Mouse (Mus musculus) heart, adult 8-10 months (tissue): ENCODE data around the gene Pgap3. TPM values are rescaled to one million over a fixed set of nuclear protein-coding genes. Genes with fewer than 3 reads are reported as not detected.

Source experiments
- DNase-seq: peaks from one replicate; pipeline ENCODE4 v3.0.0; 2022; ENCODE audit warnings: low spot score
- total RNA-seq, 4 experiments: library from RNA; stranded (reverse); gene quantifications; 2 replicates each; pipeline ENCODE4 v1.2.4; 2022

Gene Pgap3
- total RNA-seq, 4 experiments from 2014 or later: 8.2 to 9.6 (median 8.9) TPM

DNA sequence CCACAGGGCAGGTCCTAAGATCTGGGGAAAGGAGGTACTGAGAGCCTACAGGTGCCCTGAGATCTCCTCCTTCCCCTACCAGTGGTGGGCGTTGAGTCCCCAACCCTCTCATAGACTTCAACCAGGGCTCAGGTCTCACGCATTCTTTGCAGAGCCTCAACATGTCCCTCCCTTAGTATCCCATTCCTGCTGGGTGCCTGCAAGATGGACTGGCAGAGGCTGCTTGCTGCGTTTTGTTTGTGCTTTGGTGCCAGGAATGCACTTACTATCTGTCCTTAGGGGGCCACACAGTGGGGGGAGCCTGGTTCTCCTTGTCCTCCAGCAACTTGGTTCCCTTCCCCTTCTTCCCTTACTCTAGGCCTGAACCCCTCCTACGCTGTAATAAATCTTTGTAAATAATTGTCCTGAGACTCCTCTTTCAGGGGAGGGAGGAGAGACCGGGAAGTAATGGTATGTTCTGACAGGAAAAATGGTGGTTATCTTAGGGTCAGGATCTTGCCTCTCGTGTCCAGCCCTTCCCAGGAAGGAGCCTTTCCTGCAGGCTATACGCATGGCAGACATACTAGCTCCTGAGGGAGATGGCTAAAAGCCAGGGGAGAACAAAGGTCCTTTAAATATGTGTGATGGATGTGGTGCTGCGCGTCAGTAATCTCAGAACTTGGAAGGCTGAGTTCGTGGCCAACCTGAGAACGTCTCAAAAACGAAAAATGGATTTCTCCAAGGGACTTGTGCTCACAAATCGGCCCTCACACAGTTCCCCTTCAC lies 42.7 kb downstream of the Pgap3 start:
- DNase-seq: no peak

- DNase-seq: no peak
Observed at GRCm38 (mm10) chr11:98356625-98357394, 43.5 kb downstream of the Pgap3 start.

DNA sequence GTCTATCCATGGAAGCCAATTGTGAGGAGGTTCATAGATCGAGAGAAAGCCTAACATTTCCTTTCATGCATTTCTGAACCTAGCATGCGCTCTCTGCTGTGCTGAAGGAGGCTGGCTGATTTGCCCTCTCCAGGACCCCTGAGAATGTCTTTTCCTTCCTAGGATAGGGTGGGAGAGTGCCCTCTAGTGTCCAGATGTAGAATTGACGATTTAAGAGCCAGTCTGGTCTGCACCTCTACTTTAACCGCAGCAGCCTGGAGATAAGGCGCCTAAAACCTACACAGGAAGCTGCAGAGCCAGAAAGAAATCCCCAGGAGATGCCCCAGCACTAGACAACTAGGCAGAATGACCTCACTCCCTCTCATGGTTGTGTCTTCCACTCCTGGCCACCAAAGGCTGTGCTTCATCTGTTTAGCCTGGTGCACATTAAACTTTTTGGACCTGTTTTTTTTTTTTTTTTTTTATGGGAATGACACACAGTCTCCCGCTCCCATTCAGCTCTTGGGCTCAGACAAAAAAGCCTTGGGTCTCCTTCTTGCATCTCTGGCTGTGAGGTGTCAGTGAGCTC lies 44.5 kb downstream of the Pgap3 start:
- DNase-seq: peak; percentile 55

DNA sequence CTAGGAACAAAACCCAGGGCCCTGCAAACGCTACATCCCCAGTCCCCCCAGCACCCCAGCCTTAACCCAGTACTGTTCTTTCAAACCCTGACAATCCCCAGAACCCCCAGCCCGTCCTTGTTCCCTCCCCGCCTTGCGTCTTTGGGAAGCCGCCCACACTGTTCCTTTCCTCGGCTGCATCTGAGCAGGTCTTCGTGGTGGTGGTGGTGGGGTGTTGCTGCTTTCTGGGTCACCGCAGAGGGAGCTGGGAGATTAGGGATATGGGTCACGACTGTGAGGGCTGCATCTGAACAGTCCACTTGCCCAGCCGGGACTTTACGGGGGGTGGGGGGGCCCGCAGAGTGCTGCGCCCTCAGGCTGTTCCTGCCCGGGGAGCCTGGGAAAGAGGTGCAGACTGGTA lies 45.8 kb downstream of the Pgap3 start:
- DNase-seq: no peak

DNA sequence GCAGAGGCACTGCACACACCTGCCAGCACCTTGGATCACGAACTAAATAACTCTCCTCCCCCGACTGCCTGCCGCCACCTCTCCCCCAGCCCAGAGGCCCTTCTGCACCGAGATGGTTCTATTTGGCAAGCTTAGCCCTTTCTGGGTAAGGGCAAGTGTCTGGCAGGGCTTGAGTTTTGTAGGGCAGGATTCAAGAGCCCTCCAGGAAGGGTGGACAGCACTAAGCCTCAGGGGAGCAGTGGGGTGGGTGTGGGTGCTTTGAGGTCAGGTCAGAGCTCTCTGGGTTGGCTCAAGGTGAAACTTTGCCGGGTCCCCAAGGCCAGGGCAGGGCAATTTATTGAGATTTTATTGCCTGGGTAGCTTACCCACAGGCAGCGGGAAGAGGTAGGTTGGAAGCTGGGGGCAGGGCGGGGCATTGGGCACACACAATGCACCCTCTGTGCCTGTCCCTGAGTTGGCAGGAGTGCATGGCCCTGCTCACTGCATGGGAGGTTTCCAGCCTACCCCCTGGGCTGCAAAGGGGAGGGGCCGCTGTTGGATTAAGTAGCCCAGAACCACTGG lies 46.6 kb downstream of the Pgap3 start:
- DNase-seq: no peak

- DNase-seq: no peak
Observed at GRCm38 (mm10) chr11:98352272-98352990, 47.9 kb downstream of the Pgap3 start.

DNA sequence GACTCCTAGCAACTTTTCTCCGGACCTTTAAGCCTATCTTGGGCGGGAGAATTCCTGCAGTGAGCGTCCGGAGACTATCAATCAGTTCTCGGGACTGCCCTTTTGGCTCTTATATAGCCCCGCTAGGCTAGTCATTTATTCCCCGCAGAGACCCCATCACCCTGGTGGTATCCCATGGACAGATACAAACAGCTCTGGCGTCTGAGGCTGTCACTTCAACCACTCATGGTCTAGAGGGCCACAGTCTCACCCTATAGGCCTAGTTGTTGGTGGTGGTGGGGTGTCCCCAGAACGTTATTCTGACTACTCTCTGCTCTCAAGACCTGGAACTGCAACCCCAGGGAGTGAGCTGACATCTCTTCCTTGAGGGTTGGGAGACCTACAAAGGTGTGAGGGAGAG lies 51.0 kb downstream of the Pgap3 start:
- no peak for DNase-seq

DNA sequence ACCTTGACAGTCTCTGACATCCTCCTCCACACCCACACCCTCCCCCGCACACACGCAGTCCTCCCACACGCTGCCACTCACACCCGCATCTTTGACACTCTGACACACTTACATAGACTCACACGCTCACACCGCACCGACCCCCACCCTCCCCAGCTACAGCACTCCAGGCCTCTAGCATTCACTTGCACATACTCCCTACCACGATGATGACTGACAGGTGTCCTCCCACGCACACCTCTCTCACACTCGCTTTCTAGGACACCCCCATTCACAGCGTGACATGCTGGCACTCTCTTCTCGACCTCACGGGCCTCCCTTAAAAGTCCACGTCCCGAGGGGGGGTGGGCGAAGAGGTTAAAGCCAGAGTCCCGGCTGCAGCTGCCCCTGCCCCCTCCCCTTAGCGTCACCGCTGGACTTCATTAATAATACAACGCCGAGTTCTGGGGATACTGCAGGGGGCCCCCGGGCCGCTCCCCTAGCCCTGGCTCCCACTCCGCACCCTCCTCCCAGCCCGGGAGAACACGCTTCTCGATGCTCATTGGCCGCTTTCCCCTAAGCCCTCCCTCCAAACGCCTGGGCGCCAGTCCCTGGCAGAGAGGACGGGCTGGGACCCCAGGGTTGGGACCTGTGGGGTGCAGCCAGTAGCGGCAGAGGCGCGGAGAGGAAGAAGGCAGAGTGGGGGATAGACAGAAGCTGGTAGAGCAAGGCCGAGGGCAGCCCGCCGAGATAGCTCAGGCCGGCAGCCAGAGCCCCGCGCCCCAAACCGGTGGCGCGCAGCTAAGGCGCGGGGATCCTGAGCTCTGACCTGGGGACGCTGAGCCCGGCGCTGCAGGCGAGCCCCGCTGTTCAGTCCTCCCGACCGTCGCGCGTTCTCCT lies 52.0 kb downstream of the Pgap3 start, which contains the start of gene Ppp1r1b:
Gene Ppp1r1b (plus strand): TSS at position 322 of the 879 bp plus-strand sequence.
- no peak for DNase-seq

- no peak for DNase-seq
Observed at GRCm38 (mm10) chr11:98347385-98348082, 52.8 kb downstream of the Pgap3 start.

- DNase-seq: no peak
Observed at GRCm38 (mm10) chr11:98346168-98346567, 54.1 kb downstream of the Pgap3 start.

DNA sequence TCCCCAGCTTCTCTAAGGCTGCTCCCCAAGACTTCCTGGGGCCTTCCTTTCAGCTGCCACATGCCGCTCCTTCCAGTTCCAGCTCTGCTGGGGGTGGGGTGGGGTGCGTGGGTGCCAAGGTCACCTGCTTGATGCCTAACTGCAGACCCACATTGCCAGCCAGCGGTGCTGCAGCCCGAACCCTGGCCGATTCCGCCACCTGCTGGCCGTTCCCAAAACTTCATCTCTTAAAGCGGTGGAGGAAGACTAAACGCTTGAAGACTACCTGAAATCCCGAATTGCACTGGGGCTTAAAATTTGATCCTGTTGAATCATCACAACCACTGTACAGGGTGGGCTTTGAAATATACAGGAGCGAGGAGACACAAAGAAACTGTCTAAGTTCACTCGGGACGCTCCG lies 55.0 kb downstream of the Pgap3 start:
- DNase-seq: peak; percentile 70

- DNase-seq: peak; percentile 96
Observed at GRCm38 (mm10) chr11:98342000-98342945, 58.0 kb downstream of the Pgap3 start.

- no peak for DNase-seq
Observed at GRCm38 (mm10) chr11:98341174-98341573, 59.1 kb downstream of the Pgap3 start.

GRCm38 (mm10) chr11:98340597-98340996 lies 59.7 kb downstream of the Pgap3 start:
- DNase-seq: no peak

DNA sequence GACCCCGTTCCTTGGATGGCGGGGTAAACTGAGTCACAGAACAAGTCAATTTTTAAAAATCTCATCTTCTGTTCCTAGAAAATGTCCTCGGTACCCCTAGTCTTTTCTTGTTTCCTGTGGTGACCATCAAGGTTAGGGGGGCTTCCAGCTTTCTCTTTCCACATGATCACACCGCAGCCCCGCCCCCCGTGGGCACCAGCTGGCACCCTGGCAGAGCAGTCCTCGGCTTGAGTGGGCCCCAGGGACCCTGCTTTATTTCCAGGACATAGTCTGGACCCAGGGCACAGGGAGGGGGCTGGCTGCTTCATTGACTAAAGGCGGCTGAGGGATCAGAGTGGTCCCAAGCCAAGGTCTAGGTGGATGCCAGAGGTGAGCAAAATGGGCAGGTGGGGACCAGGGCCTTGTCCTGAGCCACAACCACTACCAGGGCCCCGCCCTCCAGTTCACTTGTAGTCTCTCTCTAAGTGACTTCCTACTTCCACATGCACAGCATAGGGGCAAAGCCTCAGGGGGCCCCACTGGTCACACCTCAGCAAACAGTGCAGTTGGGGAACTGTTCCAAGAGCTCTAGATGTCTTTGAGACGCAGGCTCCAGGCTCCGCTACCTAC lies 60.5 kb downstream of the Pgap3 start:
- DNase-seq: no peak

- no peak for DNase-seq
Observed at GRCm38 (mm10) chr11:98339071-98339501, 61.2 kb downstream of the Pgap3 start.
